Mouse (Mus musculus): ENCODE measurements around the gene Cd163.

The Cd163 gene

GRCm38 (mm10) chr6:124364328-124364727, 59.9 kb downstream of the Cd163 start:
- no peak for DNase-seq (ENCODE audit: low spot score)

DNA sequence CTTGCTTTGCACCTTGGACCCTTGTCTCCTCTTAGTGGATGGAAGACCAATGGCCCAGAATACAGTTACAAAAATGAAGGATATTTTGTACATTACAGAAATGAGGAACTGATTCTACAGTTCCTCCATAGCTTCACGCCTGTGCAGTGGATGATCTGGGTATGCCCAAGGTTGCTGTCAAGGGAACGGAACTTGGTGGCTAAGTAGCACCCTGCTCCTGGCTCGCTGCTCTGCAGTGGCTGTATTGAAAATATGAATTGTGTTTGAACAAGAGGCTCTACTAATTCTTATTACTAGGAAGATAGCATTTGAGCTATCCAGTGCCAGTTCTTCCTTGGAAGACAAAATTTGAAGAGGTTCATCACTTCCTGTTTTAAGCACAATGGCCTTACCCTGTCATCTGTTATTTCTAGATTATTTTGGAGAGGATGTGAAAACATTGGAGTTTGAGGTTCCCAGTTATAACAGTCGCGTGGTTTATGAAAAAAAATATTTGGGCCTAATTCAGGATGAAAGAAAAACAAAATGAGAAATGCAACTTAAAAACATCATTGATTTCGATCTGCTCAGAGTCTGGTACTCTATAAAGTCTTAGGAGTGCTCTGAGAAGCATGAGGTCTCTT, 69.2 kb downstream of the Cd163 start:
- DNase-seq (ENCODE audit: low spot score) = no peak

- DNase-seq (ENCODE audit: low spot score) = no peak
Observed at GRCm38 (mm10) chr6:124374683-124375082, 70.2 kb downstream of the Cd163 start.

DNA sequence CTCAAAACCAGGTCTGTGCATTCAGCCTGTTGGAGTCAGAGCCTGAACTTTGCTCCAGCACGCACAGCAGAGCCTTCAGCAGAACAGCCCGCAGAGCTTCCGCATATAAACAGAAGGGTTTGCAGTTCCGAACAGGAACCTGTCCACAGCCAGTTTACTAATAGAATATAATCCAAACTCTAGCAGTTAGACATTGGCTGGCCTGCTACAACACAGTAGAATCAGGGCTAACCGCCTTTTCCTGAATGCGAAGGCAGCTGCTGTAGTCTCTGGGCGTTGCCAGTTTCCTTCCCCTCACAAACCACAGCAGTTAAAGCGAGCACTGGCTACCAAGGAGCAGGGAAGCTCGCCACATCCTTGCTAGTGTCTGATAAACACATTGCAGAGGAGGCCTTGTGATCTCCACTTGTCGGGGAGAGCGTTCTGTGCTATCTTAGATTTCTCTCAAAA, 71.0 kb downstream of the Cd163 start:
- DNase-seq (ENCODE audit: low spot score) = no peak

DNA sequence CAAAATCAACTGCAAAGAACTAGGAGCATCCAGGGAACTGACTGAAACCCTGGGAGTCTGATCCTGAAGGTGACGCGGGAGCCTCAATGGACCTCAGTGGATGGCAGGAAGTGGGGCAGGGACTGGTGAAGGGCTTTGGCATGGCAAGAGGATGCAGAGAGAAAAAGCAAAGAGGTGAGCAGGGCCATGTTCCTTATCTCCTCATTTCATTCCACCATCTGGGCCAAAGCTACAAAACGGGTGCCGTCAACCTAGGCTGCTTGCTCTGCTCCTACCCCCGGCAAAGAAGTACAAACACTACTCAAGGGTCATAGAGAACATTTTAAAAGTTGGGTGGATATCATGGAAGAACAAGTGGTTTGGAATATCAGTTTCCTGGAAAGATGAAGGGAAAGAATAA, 71.9 kb downstream of the Cd163 start:
- no peak for DNase-seq (ENCODE audit: low spot score)

DNA sequence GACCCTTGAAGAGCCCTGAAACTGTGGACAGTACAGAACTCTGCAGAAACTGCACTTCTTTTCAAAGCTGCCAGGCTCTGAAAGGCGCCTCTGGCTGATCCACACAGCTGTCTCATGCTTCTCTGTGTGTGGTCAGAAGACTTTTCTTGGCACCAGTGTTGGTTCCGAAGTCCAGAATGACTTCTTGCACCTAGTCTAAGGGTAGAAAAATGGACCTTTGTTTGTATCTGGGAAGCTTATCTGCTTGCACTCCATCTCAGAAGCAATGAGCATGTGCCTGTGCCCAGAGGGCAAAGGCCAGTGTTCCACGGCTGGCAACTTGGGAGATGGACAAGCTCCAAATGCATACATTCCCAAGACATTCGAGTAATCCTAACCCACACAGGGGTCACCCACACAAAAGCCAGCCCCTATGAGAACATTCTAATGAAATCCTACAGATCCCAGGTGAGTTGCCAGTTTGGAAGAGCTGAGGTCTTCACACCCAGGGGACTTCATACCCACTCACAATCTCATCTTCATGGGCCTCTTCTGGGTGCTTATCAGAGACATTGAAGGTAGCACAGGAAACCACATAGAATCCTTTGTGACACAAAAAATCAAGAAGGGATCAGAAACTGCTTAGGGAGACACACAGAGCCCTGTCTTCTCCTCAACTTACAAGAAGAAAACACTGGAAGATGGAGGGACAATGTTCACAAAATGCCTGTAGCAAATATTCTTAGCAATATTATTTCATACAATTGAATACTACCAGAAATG, 73.2 kb downstream of the Cd163 start:
- DNase-seq (ENCODE audit: low spot score) = no peak

GRCm38 (mm10) chr6:124379331-124379730, 74.9 kb downstream of the Cd163 start:
- DNase-seq (ENCODE audit: low spot score) = peak; percentile 76
